Mouse (Mus musculus) gastrocnemius, adult 2 months (tissue): Measurements from ENCODE around the gene Sh2d6. TPM values are rescaled to one million over a fixed set of nuclear protein-coding genes. Genes with fewer than 3 reads are reported as not detected.

Experiments used
- DNase-seq: peaks from one replicate; pipeline ENCODE4 v3.0.0; 2022
- H3K27ac ChIP-seq: fragments of 200-600 bp; 2 replicates; pipeline ENCODE4 v1.8.1; 2022; ENCODE audit warnings: mild to moderate bottlenecking
- H3K4me3 ChIP-seq: fragments of 200-600 bp; 2 replicates; pipeline ENCODE4 v1.8.1; 2022; ENCODE audit warnings: mild to moderate bottlenecking, moderate library complexity
- CTCF ChIP-seq: fragments of 200-600 bp; IDR thresholded peaks from 2 replicates; pipeline ENCODE4 v1.8.1; 2022; ENCODE audit warnings: antibody characterized with exemption, mild to moderate bottlenecking, moderate library complexity
- intact Hi-C: fragments of 180-260 bp; cut with DNase I; formaldehyde crosslinking; loops from one replicate; pipeline ENCODE4 v1.15.1; 2025
- long read RNA-seq, 2 experiments: library from polyadenylated mRNA; stranded (forward); transcript quantifications; one replicate each; pipeline ENCODE4 v2.0.0; 2021
- total RNA-seq, 2 experiments: library from RNA; stranded (reverse); gene quantifications; 2 replicates each; pipeline ENCODE4 v1.2.3; 2021

Sh2d6 gene
- total RNA-seq = under 1 TPM; 0.59 to 0.99 TPM
- long read RNA-seq, experiment 1 = 0 reads
- long read RNA-seq, experiment 2 = 0 reads

GRCm38 (mm10) chr6:72521607-72522006, at the start of gene Sh2d6:
Gene Sh2d6, minus strand, starts transcription at chr6:72521707.
- no peak for DNase-seq
- Histone ChIP-seq H3K4me3 (peak within 1 kb of the TSS; percentile 23; the same call in 1 of the 2 replicates), H3K27ac (peak within 1 kb of the TSS; percentile 73)
- intact Hi-C loops = no loop called here
- TF ChIP-seq CTCF = no peak

GRCm38 (mm10) chr6:72570644-72571397, 49.3 kb upstream of the Sh2d6 start:
- Histone ChIP-seq H3K4me3 (no peak overlapping the region), H3K27ac (peak overlapping the region; percentile 74)
- DNase-seq = no peak
- TF ChIP-seq CTCF = no peak
- intact Hi-C loops = no loop called here

GRCm38 (mm10) chr6:72568736-72569135, 47.2 kb upstream of the Sh2d6 start:
- Histone ChIP-seq H3K4me3 (no peak overlapping the region), H3K27ac (peak overlapping the region; percentile 46)
- DNase-seq = no peak
- intact Hi-C loops = no loop called here
- TF ChIP-seq CTCF = no peak

- peak; percentile 12; the same call in 1 of the 2 replicates for TF ChIP-seq CTCF
- Histone ChIP-seq H3K4me3 (no peak overlapping the region), H3K27ac (no peak overlapping the region; the same call in 1 of the 2 replicates)
- intact Hi-C loops = no loop called here
- DNase-seq = no peak
These were observed 46.0 kb upstream of the Sh2d6 start for GRCm38 (mm10) chr6:72567508-72567907.

GRCm38 (mm10) chr6:72566044-72566443, 44.5 kb upstream of the Sh2d6 start:
- peak; percentile 89 for DNase-seq
- TF ChIP-seq CTCF = peak; percentile 91
- intact Hi-C loops = loop anchor here (1.0 kb wide), 2 partner anchors 31 to 138 kb away; no protein-coding TSS in a partner anchor
- no peak overlapping the region for H3K4me3 ChIP-seq
- H3K27ac ChIP-seq = peak overlapping the region; percentile 53; the same call in 1 of the 2 replicates

- Histone ChIP-seq H3K4me3 (no peak overlapping the region), H3K27ac (peak overlapping the region; percentile 43; the same call in 1 of the 2 replicates)
- no peak for TF ChIP-seq CTCF
- intact Hi-C loops = no loop called here
- no peak for DNase-seq
These were observed 44.0 kb upstream of the Sh2d6 start for GRCm38 (mm10) chr6:72565506-72565905.

- Histone ChIP-seq H3K4me3 (no peak overlapping the region), H3K27ac (peak overlapping the region; percentile 64; the same call in 1 of the 2 replicates)
- intact Hi-C loops = no loop called here
- DNase-seq = peak; percentile 73
- no peak for TF ChIP-seq CTCF
These were observed 41.4 kb upstream of the Sh2d6 start for GRCm38 (mm10) chr6:72562894-72563293.

GRCm38 (mm10) chr6:72562486-72562885, 41.0 kb upstream of the Sh2d6 start:
- Histone ChIP-seq H3K4me3 (no peak overlapping the region), H3K27ac (peak overlapping the region; percentile 64; the same call in 1 of the 2 replicates)
- DNase-seq = no peak
- intact Hi-C loops = no loop called here
- TF ChIP-seq CTCF = no peak

GRCm38 (mm10) chr6:72560801-72561200, 39.3 kb upstream of the Sh2d6 start:
- no peak for TF ChIP-seq CTCF
- H3K4me3 ChIP-seq = no peak overlapping the region
- DNase-seq = no peak
- H3K27ac ChIP-seq = no peak overlapping the region
- intact Hi-C loops = no loop called here

GRCm38 (mm10) chr6:72553079-72553412, 31.5 kb upstream of the Sh2d6 start:
- TF ChIP-seq CTCF = no peak
- no peak for DNase-seq
- intact Hi-C loops = no loop called here

GRCm38 (mm10) chr6:72552171-72553078, 30.9 kb upstream of the Sh2d6 start:
- H3K27ac ChIP-seq = peak overlapping the region; percentile 88
- peak; percentile 7; the same call in 1 of the 2 replicates for TF ChIP-seq CTCF
- H3K4me3 ChIP-seq = peak overlapping the region; percentile 70
- intact Hi-C loops = no loop called here
- peak; percentile 75 for DNase-seq

More at GRCm38 (mm10) chr6:72553079-72553412, 31.5 kb upstream of the Sh2d6 start:
- Histone ChIP-seq H3K4me3 (peak overlapping the region; percentile 70), H3K27ac (peak overlapping the region; percentile 88)

GRCm38 (mm10) chr6:72550503-72551100, 29.1 kb upstream of the Sh2d6 start:
- intact Hi-C loops = no loop called here
- H3K27ac ChIP-seq = peak overlapping the region; percentile 88
- TF ChIP-seq CTCF = no peak
- H3K4me3 ChIP-seq = peak overlapping the region; percentile 65
- DNase-seq = no peak
